Mouse (Mus musculus): ENCODE measurements around the gene 0610010F05Rik.
"Not testable (repeated sequence)": the region's sequence is repeated elsewhere in the genome, so short reads cannot be mapped to it uniquely, and the experiment has no call there.

0610010F05Rik gene

DNA sequence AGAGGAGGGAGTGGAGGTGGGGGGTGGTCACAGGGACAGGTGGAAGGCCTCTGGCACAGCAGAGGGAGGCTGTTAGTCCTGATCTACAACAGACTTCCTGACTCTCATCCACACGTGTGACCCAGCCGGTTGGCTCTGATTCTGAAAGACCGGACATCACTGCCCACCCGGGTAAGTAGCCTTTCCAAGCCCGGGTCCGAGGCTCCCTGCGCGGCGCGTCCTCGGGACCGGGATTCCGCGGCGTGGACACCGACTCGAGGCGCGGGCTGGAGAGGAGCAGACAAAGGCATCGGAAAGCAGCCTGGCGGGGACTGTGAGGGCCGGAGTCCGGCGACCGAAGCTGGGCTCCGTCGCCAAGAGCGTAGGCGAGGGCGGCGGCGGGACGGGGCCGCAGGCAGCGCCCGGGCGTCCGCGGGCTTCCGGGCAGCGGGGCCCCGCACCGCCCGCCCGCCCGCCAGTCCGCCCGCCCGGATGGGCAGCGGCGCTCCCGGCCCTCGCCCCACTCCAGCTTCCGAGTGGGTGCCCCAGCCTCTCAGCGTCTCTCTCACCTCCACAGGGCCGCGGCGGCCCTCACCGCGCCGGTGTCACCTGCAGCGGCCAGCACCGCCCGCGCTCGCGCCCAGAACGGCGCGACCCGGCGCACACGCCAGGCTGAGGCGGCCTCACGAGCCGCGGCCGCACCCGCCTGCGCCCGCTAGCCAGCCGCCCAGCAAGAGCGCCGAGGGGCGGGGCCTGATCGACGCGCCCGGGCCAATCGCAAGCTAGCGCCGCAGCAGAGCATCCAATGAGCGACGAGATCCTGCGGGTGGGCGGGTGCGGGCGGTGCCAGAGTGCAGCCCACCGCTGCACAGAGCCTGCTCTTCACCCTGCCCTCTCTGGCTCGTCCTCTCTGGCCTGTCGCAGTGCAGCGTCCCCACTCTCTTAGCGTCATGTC lies at the start of gene 0610010F05Rik:
Gene 0610010F05Rik (minus strand): TSS at position 695 of the 934 bp plus-strand sequence.
- DNase-seq: peak; percentile 89

- no peak for DNase-seq
These were observed 49.1 kb upstream of the 0610010F05Rik start for GRCm38 (mm10) chr11:23682561-23682960.

GRCm38 (mm10) chr11:23680435-23680950 lies 47.1 kb upstream of the 0610010F05Rik start:
- DNase-seq: no peak

GRCm38 (mm10) chr11:23679044-23679642 lies 45.7 kb upstream of the 0610010F05Rik start:
- DNase-seq: peak; percentile 10

GRCm38 (mm10) chr11:23676100-23676499 lies 42.7 kb upstream of the 0610010F05Rik start:
- DNase-seq: no peak

- no peak for DNase-seq
These were observed 38.9 kb upstream of the 0610010F05Rik start for GRCm38 (mm10) chr11:23672256-23672749.

- peak; percentile 17 for DNase-seq
These were observed 33.7 kb upstream of the 0610010F05Rik start for GRCm38 (mm10) chr11:23667128-23667527.

DNA sequence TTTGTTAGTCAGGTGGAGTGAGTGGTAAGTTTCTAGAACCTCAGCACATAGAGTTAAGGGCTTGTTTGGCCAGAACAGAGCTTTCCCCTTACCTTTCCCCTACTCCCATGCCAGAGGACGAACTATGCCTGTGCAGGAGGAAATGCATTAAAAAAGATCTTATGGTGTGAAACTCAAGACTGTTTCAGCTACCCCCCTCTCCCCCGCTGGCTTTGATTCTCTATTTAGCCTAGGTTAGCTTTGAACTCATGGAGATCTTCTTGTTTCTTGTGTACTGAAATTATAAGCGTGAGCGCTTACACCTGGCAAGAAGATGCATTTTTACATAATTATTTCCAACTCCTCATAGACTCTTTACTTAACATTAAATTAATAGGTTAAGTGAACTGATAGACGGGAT lies 33.1 kb upstream of the 0610010F05Rik start:
- no peak for DNase-seq

DNA sequence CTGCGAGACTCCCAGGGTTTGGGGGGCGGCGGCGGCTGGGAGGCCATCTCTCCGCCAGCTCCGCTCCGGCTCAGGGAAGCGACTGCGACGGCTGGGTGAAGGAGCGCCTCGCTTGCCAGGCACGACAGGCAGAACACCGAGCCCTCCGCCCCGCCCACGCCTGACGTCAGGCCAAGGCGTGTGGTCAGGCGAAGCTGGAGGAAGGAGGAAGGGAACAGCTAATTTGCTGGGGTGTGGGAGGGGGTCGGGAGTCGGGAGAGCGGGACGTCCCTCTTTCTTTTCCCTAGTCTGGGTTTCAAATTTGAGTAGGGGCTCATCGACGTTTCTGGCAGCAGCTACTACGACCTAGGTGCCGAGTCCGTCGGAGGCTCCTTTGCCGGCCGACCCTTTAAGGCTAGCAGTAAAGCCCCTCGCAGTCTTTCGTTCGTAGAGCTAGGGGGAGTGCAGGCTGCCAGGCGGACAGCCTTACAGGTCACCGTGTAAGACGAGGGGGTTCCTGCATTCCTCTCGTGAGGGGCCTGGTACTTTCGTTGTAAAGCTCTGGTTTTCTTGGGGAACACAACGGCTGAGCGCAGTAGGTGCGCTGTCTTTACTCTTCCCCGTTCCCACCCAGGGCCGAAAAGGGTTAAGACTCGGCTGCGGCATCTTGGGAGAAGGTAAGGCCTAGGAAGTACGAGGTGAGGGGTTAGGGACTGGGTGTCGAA lies 32.5 kb upstream of the 0610010F05Rik start, which contains the start of gene Pex13:
Gene Pex13 (minus strand): TSS at position 162 of the 704 bp plus-strand sequence.
- peak; percentile 90 for DNase-seq

- DNase-seq: no peak
These were observed 31.9 kb upstream of the 0610010F05Rik start, which contains the start of gene Pus10 for GRCm38 (mm10) chr11:23665311-23665786. Gene Pus10 (plus strand): TSS chr11:23665674.

GRCm38 (mm10) chr11:23664232-23664631 lies 30.8 kb upstream of the 0610010F05Rik start:
- DNase-seq: no peak

DNA sequence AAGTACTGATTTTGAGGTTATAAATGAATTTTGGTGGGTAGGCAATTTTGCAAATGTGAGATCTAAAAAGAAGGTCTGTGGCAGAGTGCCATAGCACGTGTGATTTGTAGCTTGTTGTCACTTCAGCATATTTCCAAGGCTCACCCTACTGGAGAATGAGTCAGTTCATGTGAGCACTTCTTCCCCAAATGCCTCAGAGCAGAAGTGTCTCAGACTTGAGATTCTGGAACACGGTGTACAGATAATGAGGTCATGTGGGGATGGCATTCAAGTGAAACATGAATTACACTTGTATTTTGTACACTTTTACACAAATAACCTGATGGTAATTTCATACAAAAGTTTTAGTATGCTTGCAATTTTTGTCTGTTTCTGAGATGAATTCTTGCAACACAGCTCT lies 24.4 kb upstream of the 0610010F05Rik start:
- no peak for DNase-seq

- no peak for DNase-seq
These were observed 20.2 kb upstream of the 0610010F05Rik start for GRCm38 (mm10) chr11:23653666-23654065.

GRCm38 (mm10) chr11:23647835-23648234 lies 14.4 kb upstream of the 0610010F05Rik start:
- DNase-seq: no peak

- DNase-seq: no peak
These were observed 14.0 kb upstream of the 0610010F05Rik start for GRCm38 (mm10) chr11:23647431-23647830.

GRCm38 (mm10) chr11:23634573-23634972 lies 1.1 kb upstream of the 0610010F05Rik start:
- peak; percentile 36 for DNase-seq

DNA sequence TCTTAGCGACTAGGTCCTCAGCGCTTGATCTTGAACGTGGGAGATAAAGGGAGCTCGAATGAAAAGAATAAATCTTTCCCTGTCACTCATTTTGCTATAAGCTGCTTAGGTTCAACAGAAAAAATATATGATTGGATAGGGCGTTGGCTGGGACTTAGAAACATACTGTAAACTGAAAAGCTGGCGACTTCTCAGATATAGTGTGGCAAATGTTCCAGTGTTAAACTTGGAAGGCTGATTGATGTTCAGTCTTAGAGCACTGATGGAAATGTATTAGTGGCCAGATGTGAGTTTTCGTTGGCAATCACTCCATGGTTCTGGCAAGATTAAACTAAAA lies 408 bp upstream of the 0610010F05Rik start:
- no peak for DNase-seq

DNA sequence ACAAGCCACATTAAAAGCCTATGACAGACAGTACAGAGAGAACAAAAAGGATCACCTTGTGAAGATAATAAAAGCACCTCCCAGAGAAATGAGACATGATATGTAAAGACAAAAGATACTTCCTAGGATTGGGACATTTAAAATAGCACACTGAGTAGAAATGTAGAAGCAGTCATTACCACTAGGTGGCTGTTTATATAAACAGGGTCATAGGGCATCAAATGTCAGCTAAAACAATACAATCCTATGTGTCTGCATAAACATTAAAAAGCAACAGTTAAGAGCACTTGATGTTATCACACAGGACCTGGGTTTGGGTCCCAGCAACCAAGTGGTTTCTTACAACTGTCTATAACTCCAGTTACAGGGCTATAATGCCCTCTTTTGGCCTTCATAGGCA lies 2.8 kb downstream of the 0610010F05Rik start:
- DNase-seq: no peak

- DNase-seq: no peak
These were observed 14.4 kb downstream of the 0610010F05Rik start for GRCm38 (mm10) chr11:23618995-23619394.

DNA sequence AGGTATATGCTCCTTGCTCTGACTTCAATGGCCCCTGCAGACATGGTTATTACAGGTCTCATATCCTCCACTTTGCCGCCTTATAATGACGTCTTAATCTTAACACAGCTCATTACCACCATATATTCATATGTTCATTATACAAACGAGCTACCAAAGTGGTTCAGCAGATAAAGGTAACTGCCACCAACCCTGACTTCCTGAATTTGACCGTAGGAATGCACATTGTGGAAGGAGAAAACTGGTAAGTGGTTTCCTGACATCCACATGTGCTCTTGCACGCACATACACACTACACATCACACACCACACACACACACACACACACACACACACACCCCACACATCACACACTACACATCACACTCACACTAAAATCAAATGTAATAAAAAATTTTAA lies 18.9 kb downstream of the 0610010F05Rik start:
- no peak for DNase-seq

GRCm38 (mm10) chr11:23607291-23607690 lies 26.1 kb downstream of the 0610010F05Rik start:
- not testable (repeated sequence) for DNase-seq

GRCm38 (mm10) chr11:23570130-23570529 lies 63.3 kb downstream of the 0610010F05Rik start:
- DNase-seq: no peak

- peak; percentile 39 for DNase-seq
These were observed 67.7 kb downstream of the 0610010F05Rik start for GRCm38 (mm10) chr11:23565761-23566160.

All from cerebellum, adult 11-12 months (tissue).